Mouse (Mus musculus) spleen, postnatal 4 days (tissue): ENCODE measurements around the gene Kl.

ENCODE experiments used
- DNase-seq, 2 experiments: peaks; one replicate each; pipeline ENCODE4 v3.0.0; 2022; ENCODE audit warnings: low spot score in 2 of 2

The Kl gene

GRCm38 (mm10) chr5:150962756-150963155 is 10.3 kb downstream of the Kl start:
- no peak for DNase-seq

- DNase-seq = no peak
Measured at GRCm38 (mm10) chr5:150967925-150968324, 15.5 kb downstream of the Kl start.

- no peak for DNase-seq
Measured at GRCm38 (mm10) chr5:150970551-150970950, 18.1 kb downstream of the Kl start.

- DNase-seq = no peak
Measured at GRCm38 (mm10) chr5:150971126-150971525, 18.7 kb downstream of the Kl start.

GRCm38 (mm10) chr5:150974226-150974625 is 21.8 kb downstream of the Kl start:
- no peak for DNase-seq

- no peak for DNase-seq
Measured at GRCm38 (mm10) chr5:150977383-150977958, 25.1 kb downstream of the Kl start.

GRCm38 (mm10) chr5:150979341-150980136 is 27.1 kb downstream of the Kl start:
- DNase-seq = no peak

- DNase-seq = no peak
Measured at GRCm38 (mm10) chr5:150982082-150982481, 29.7 kb downstream of the Kl start.

- no peak for DNase-seq
Measured at GRCm38 (mm10) chr5:150994096-150994495, 41.7 kb downstream of the Kl start.

- DNase-seq = no peak
Measured at GRCm38 (mm10) chr5:150996586-150996985, 44.2 kb downstream of the Kl start.

- no peak for DNase-seq
Measured at GRCm38 (mm10) chr5:151001111-151001510, 48.7 kb downstream of the Kl start.

- DNase-seq = no peak
Measured at GRCm38 (mm10) chr5:151002051-151002450, 49.6 kb downstream of the Kl start.

GRCm38 (mm10) chr5:151004216-151004755 is 51.9 kb downstream of the Kl start:
- DNase-seq = no peak

- no peak for DNase-seq
Measured at GRCm38 (mm10) chr5:151018450-151018849, 66.0 kb downstream of the Kl start.

- no peak for DNase-seq
Measured at GRCm38 (mm10) chr5:151018959-151019358, 66.6 kb downstream of the Kl start.

- no peak for DNase-seq
Measured at GRCm38 (mm10) chr5:151020031-151020820, 67.8 kb downstream of the Kl start.

GRCm38 (mm10) chr5:151020831-151021230 is 68.4 kb downstream of the Kl start:
- no peak for DNase-seq

GRCm38 (mm10) chr5:151022026-151022425 is 69.6 kb downstream of the Kl start:
- DNase-seq = no peak

GRCm38 (mm10) chr5:151022939-151023338 is 70.5 kb downstream of the Kl start:
- no peak for DNase-seq

GRCm38 (mm10) chr5:151023461-151023860 is 71.1 kb downstream of the Kl start:
- DNase-seq = no peak

- DNase-seq = no peak
Measured at GRCm38 (mm10) chr5:151024483-151024882, 72.1 kb downstream of the Kl start.

- DNase-seq = no peak
Measured at GRCm38 (mm10) chr5:151026069-151026468, 73.7 kb downstream of the Kl start.
